Mouse (Mus musculus) right cerebral cortex, adult 18-20 months (tissue): ENCODE results near the gene Znhit2.

Experiments used
- DNase-seq: peaks from one replicate; pipeline ENCODE4 v3.0.0; 2022; ENCODE audit warnings: mixed read lengths

The Znhit2 gene

DNA sequence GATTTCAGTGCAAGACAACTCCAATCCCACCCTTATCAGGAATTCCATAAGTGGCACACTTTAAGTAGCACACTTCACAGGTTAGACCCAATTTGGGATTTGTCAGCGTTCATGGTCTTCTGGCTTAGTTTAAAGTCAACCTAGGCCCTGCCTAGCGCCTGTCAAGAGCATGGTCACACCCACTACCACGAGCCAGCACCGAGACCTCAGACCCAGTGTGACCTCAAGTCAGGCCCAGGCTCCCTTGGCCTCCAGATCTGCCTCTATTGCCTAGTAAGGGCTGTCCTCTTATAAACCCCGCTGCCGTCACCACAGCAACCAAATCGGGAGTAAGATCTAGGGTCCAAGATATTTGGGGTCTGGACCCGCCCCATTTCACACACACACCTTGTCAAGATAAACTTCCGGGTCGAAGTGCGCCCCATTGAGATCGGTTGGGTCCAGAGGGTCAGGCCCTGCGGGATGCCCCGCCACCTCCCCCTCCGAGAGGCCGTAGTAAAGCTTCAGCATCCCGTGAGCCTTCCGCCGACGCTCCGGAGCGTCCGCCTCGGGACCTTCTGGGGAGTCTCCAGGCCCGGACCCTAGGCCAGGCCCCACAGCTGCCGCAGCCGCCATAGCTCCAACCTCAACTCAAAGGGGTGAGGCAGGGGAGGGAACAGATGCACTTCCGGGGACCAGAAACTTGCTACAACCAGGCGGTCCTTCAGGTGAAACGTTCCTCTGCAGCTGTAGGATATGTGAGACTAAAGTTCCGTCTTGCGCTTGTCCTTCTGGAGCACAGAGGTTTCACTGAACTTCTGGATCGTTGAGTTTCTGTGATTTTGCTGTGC lies 15.8 kb downstream of the Znhit2 start, which contains the start of gene Vps51:
Gene Vps51 (minus strand): TSS at position 668 of the 830 bp plus-strand sequence.
- peak; percentile 88 for DNase-seq

DNA sequence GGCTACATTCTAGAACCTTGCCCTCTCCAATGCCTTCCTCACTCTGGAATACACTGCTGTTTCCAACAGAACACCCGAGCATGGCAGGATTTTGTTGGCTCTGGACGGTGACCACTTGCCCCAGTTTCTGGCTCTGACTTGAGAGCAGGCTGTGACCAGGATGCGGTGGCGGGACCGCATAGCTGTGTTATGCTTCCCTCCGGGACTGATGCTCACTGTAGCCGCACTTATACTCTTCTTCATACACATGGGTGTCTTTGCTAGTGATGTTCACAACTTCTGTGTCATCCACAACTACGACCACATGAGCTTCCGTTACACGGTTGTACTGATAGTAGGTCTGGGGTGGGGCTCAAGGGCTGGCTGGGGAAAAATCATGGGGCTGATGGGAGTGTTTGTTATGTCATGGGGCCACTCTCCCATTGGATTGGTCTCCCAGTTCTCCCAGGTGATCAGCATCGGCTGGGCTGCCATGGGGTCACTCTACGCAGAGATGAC lies 19.0 kb downstream of the Znhit2 start, which contains the start of gene Tmem262:
Gene Tmem262 (plus strand): TSS at position 51 of the 498 bp plus-strand sequence.
- DNase-seq = no peak

DNA sequence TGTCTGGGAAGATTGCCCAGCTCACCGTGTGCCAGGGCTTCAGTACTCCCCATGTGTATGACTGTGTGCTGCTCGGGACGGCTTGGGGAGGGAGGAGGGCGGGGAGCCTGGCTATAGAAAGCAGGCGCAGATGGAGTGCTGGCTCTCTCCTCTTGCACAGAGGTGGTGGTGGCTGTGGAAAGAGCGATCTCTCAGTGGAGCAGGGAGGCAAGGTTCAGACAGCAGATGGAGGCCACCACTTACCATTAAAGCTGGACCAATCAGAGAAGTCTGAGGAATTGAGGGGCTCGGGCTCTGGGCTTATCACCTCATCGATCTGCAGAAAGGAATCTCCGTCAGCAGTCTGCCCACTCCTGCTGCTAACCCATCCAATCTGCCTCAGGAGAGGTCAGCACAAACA lies 21.2 kb downstream of the Znhit2 start, which contains the start of gene Gm28374:
Gene Gm28374 (minus strand): TSS at position 101 of the 400 bp plus-strand sequence.
- no peak for DNase-seq

DNA sequence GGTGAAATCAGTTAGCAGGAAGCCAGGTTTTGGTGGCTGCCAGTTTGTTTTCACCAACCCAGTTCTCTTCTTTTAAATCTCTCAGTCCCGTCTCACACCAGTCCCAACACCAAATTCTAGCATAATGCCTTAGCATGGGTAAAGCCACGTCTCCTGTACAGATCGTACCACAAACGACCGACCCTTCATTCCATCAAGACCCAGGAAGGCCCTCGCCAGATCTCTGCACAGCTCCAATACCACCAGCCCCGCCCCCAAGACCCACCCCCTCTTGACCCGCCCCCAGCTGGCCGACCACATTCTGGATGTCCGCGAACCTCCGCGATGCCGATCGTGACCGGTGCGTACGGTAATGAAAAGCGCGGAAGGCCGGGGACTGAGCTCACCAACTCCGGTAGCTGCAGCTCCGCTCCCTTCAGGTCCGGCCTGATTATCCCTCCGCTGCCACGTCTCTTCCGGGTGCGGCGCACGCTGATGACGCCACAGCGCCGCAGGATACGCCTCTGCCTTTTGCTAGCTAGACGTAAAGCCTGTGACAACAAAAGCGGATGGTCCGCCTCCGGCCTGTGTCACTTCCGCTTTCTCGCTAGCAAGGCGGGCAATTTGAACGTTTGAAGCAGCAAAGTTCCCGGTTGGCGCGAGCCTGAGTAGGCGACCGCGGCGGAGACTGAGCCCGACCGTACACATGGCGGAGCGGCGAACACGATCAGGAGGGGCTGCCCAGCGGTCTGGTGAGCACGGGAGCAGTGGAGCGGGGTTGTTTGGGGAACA lies 23.7 kb downstream of the Znhit2 start, which contains the start of the genes Zfpl1 and Cdca5:
Gene Zfpl1 (minus strand): TSS at position 479 of the 771 bp plus-strand sequence.
Gene Cdca5 (plus strand): TSS at position 506 of the 771 bp plus-strand sequence.
- DNase-seq = peak; percentile 98

DNA sequence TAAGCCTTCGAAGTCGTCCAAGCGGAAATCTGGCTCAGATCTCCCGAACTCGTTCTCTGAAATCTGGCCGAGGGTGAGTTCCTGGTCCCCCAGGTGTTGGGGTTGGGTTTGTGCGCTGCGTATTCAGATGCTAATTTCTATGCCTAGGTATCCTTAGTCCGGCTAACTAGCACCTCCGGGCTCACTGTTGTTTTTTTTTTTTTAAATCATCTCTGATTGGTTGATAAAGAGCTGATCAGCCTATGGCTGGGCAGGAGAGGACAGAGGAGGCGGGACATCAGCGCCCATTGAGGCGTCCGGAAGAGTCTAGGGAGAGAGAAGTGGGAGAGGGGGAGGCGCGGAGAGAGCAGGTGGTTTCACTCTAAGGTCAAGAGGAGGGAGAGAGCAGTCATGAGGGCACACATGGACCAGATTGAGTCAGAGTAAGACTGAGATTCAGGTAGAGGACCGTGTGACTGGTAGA lies 24.5 kb downstream of the Znhit2 start:
- no peak for DNase-seq

DNA sequence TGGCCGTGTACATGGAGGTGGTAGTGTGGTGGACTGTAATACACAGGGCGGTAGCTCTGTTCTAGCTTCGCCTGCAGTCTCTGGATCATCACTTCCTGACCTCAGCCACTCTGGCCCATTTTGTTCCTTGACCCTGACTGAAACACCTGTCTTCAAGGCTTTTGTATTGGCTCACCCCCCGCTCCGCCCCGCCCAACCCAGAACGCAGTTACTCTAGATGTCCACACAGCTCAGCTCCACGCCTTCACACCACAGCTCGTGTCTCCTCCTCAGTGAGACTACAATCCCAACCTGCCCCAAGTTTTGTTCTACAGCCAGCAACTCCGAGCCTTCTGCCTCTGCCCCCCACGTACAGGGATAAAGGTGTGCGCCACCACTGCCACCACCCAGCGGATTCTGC lies 27.8 kb downstream of the Znhit2 start:
- no peak for DNase-seq

DNA sequence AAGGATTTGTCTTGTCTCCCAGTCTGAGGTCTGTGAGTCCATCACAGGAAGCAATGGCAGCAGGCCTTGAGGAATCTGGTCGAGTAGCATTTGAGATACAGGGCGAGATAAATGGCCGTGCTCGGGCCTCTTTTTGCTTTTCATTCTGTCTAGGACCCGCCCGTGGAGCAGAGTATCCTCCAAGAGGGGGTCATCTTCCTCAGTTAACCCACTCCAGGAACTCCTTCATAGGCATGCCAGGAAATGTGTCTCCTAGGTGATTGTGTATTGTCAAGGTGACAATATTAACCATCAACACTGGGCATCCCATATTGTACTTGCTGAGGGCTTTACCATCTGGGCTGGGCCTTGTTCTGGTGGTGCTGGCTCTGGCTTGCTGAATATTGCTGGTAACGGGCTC lies 33.1 kb downstream of the Znhit2 start, which contains the start of gene AC131692.1:
Gene AC131692.1 (plus strand): TSS at position 301 of the 400 bp plus-strand sequence.
- DNase-seq = no peak

DNA sequence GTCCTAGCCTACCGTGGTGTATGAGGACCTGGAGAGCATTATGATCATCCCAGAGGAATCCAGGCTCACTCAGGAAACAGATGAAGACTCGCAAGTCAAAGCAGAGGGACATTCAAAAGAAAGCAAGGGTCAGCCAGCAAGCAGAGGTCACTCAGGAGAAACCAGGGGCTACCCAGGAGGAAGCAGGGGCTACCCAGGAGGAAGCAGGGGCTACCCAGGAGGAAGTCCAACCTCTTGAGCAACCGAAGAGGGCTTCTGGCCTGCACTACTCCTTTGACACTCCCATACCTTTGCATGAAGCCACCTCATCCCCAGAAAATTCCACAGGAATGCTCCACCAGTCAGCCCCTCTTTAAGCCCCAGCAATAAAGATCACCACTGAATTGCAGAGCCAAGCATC lies 36.9 kb downstream of the Znhit2 start:
- no peak for DNase-seq

DNA sequence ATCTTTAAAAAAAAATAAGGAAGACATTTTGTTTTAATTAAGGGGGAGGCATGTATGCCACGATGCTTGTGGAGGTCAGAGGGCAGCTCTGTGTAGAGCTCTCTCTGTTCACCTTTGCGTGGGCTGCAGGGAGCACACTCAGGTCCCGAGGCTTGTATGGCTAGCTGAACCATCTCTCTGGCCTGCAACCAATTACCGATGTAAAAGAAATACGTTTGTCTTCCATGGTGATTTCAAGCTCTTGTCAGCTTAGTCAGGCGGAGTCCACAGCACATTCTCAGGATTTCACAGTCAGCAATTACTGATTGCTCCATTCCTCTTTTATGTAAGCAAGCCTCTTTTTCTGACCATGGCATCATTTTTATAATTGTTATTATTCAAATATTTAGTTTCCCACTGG lies 40.2 kb downstream of the Znhit2 start:
- no peak for DNase-seq

DNA sequence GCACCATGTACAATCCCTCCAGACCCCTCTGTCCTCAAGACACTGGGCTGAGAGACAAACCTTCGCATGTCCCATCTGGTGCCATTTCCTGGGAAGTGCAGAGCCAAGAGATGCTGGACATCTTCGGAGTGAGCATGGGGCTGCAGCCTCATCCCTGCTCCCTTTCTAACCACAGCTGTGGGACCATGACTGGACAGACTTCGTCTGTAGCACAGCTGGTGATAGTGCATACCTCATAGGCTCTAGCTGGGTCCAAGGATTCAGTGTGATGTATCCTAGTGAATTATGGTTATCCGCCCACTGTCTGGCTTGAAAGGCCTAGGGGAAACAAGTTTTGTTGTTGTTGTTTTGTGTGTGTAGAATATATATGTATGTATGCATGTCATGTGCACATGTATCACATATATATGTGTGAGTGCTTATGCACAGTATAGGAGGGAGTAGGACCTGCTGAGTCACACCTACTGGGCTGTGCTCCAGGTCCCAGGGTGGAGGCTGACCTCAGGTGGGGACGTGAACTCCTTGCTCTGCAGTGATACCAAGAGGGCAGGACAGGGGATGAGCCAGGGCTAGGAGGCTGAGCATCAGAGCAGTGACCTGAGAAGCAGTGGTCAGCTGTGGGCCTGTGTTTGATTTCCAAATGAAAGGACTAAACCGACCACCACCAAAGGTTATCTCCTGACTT lies 41.3 kb downstream of the Znhit2 start:
- no peak for DNase-seq

DNA sequence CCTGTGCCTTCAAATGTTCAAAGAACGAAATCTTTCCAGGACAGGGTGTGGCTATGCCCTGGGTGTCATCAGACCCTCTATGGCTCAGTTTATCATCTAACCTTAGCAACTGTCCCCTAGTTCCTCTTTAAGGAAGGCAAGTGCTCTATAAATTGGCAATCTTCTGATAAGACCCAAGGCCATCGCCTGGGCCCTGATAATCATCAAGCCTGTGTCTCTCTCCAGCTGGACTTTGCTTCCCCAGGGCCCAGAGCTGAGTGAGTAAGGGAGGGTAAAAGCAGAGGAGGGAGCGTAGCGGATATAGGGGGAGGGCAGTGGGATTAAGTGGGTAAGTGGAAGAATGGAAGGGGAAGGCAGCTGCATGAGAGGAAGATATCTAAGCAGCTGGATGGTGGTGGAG lies 43.5 kb downstream of the Znhit2 start:
- no peak for DNase-seq

DNA sequence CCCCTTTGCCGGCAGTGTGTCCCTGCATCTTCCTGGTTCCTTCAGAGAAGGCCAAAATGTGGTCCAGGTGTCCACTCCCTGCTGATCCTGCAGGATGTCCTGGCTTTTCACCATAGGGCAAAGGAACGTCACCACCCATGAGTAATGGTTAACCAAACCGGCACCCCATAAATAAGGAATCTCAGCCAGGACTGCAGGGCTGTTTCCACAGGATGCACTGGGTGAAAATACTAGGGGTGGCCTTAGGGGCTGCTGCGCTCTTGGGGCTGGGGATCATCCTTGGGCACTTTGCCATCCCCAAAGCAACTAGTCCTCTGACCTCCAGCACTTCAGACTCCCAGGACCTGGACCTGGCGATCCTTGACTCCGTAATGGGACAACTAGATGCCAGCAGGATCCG lies 44.6 kb downstream of the Znhit2 start, which contains the start of gene Naaladl1:
Gene Naaladl1 (plus strand): TSS at position 197 of the 400 bp plus-strand sequence.
- DNase-seq = no peak
